Mouse (Mus musculus) liver, adult 2 months (tissue): ENCODE results near the gene Eps8.

Experiments used
- CTCF ChIP-seq: fragments of 200-500 bp; IDR thresholded peaks from 2 replicates; pipeline ENCODE4 v1.5.1; 2011; ENCODE audit warnings: low read depth, low read length, control low read depth
- POLR2A ChIP-seq: fragments of 200-500 bp; IDR thresholded peaks from 2 replicates; pipeline ENCODE4 v1.6.1; 2011; ENCODE audit warnings: low read length, control low read depth; ENCODE audit not compliant: insufficient read depth; ENCODE audit errors: extremely low read depth

GRCm38 (mm10) chr6:137495233-137495632 is 159.4 kb downstream of the Eps8 start:
- TF ChIP-seq CTCF (no peak), POLR2A (no peak)
